Mouse (Mus musculus): ENCODE measurements around the gene Col15a1. TPM values are rescaled to one million over a fixed set of nuclear protein-coding genes. Genes with fewer than 3 reads are reported as not detected.

Gene Col15a1
- polyA plus RNA-seq, 1 experiment from 2014 or later = 5.9 TPM

GRCm38 (mm10) chr4:47330378-47331052 is 122.6 kb downstream of the Col15a1 start:
- H3K9ac ChIP-seq (ENCODE audit: low read depth, low read length) = no peak overlapping the region
- no peaks in the 10 kb centered on the region for H3K36me3 ChIP-seq (ENCODE audit: control insufficient read depth, insufficient read depth, low read length)
- H3K4me3 ChIP-seq (ENCODE audit: low read depth, low read length) = no peak overlapping the region
- 94% methylated on average over 13 of the region's 13 CpGs for WGBS
- H3K4me1 ChIP-seq (replicated peaks; ENCODE audit: control insufficient read depth, insufficient read depth, low read length) = no peaks in the 10 kb centered on the region
- no peaks in the 10 kb centered on the region for H3K27me3 ChIP-seq (ENCODE audit: control insufficient read depth, insufficient read depth, low read length)
- DNase-seq (ENCODE audit: low spot score) = no peak
- H3K27ac ChIP-seq (ENCODE audit: low read depth, low read length) = no peak overlapping the region
- no peaks in the 10 kb centered on the region for H3K9me3 ChIP-seq (ENCODE audit: control insufficient read depth, low read length)
- no peak overlapping the region for H3K4me2 ChIP-seq (replicated peaks; ENCODE audit: low read depth, low read length)
- no peak for ATAC-seq (ENCODE audit: low FRiP score)

- 94% methylated on average over 6 of the region's 6 CpGs for WGBS
- no peak overlapping the region for H3K4me3 ChIP-seq (ENCODE audit: low read depth, low read length)
- no peaks in the 10 kb centered on the region for H3K27me3 ChIP-seq (ENCODE audit: control insufficient read depth, insufficient read depth, low read length)
- no peaks in the 10 kb centered on the region for H3K9me3 ChIP-seq (ENCODE audit: control insufficient read depth, low read length)
- H3K27ac ChIP-seq (ENCODE audit: low read depth, low read length) = no peak overlapping the region
- ATAC-seq (ENCODE audit: low FRiP score) (no peak), DNase-seq (ENCODE audit: low spot score) (no peak)
- H3K4me2 ChIP-seq (replicated peaks; ENCODE audit: low read depth, low read length) = no peak overlapping the region
- H3K36me3 ChIP-seq (ENCODE audit: control insufficient read depth, insufficient read depth, low read length) = no peaks in the 10 kb centered on the region
- H3K4me1 ChIP-seq (replicated peaks; ENCODE audit: control insufficient read depth, insufficient read depth, low read length) = no peaks in the 10 kb centered on the region
- H3K9ac ChIP-seq (ENCODE audit: low read depth, low read length) = no peak overlapping the region
Observed at GRCm38 (mm10) chr4:47332812-47333343, 124.9 kb downstream of the Col15a1 start.

GRCm38 (mm10) chr4:47333541-47333940 is 125.6 kb downstream of the Col15a1 start:
- DNase-seq (ENCODE audit: low spot score) = no peak
- WGBS = 94% methylated on average over 3 of the region's 3 CpGs
- H3K4me2 ChIP-seq (replicated peaks; ENCODE audit: low read depth, low read length) = no peak overlapping the region

GRCm38 (mm10) chr4:47336941-47337600 is 129.1 kb downstream of the Col15a1 start:
- Histone ChIP-seq H3K27ac (ENCODE audit: low read depth, low read length) (no peak overlapping the region), H3K9ac (ENCODE audit: low read depth, low read length) (no peak overlapping the region), H3K36me3 (ENCODE audit: control insufficient read depth, insufficient read depth, low read length) (no peaks in the 10 kb centered on the region), H3K4me1 (replicated peaks; ENCODE audit: control insufficient read depth, insufficient read depth, low read length) (no peaks in the 10 kb centered on the region), H3K27me3 (ENCODE audit: control insufficient read depth, insufficient read depth, low read length) (no peaks in the 10 kb centered on the region), H3K4me3 (ENCODE audit: low read depth, low read length) (no peak overlapping the region), H3K9me3 (ENCODE audit: control insufficient read depth, low read length) (no peaks in the 10 kb centered on the region), H3K4me2 (replicated peaks; ENCODE audit: low read depth, low read length) (no peak overlapping the region)
- DNase-seq (ENCODE audit: low spot score) (no peak), ATAC-seq (ENCODE audit: low FRiP score) (no peak)
- WGBS = 75% methylated on average over 3 of the region's 3 CpGs

More at GRCm38 (mm10) chr4:47333541-47333940, 125.6 kb downstream of the Col15a1 start:
- Histone ChIP-seq H3K9me3 (ENCODE audit: control insufficient read depth, low read length) (no peaks in the 10 kb centered on the region), H3K4me3 (ENCODE audit: low read depth, low read length) (no peak overlapping the region), H3K36me3 (ENCODE audit: control insufficient read depth, insufficient read depth, low read length) (no peaks in the 10 kb centered on the region), H3K9ac (ENCODE audit: low read depth, low read length) (no peak overlapping the region), H3K4me1 (replicated peaks; ENCODE audit: control insufficient read depth, insufficient read depth, low read length) (no peaks in the 10 kb centered on the region), H3K27ac (ENCODE audit: low read depth, low read length) (no peak overlapping the region), H3K27me3 (ENCODE audit: control insufficient read depth, insufficient read depth, low read length) (no peaks in the 10 kb centered on the region)
- no peak for ATAC-seq (ENCODE audit: low FRiP score)

- Histone ChIP-seq H3K36me3 (ENCODE audit: control insufficient read depth, insufficient read depth, low read length) (no peaks in the 10 kb centered on the region), H3K27me3 (ENCODE audit: control insufficient read depth, insufficient read depth, low read length) (no peaks in the 10 kb centered on the region), H3K9me3 (ENCODE audit: control insufficient read depth, low read length) (no peaks in the 10 kb centered on the region), H3K4me1 (replicated peaks; ENCODE audit: control insufficient read depth, insufficient read depth, low read length) (no peaks in the 10 kb centered on the region), H3K4me2 (replicated peaks; ENCODE audit: low read depth, low read length) (no peak overlapping the region), H3K9ac (ENCODE audit: low read depth, low read length) (no peak overlapping the region), H3K4me3 (ENCODE audit: low read depth, low read length) (no peak overlapping the region), H3K27ac (ENCODE audit: low read depth, low read length) (no peak overlapping the region)
- DNase-seq (ENCODE audit: low spot score) (no peak), ATAC-seq (ENCODE audit: low FRiP score) (no peak)
- 38% methylated on average over 8 of the region's 8 CpGs for WGBS
Observed at GRCm38 (mm10) chr4:47342632-47343031, 134.7 kb downstream of the Col15a1 start.

- H3K36me3 ChIP-seq (ENCODE audit: control insufficient read depth, insufficient read depth, low read length) = no peaks in the 10 kb centered on the region
Observed at GRCm38 (mm10) chr4:47347022-47347421, 139.1 kb downstream of the Col15a1 start.

GRCm38 (mm10) chr4:47349759-47350158 is 141.8 kb downstream of the Col15a1 start:
- Histone ChIP-seq H3K9ac (ENCODE audit: low read depth, low read length) (no peak overlapping the region), H3K4me1 (replicated peaks; ENCODE audit: control insufficient read depth, insufficient read depth, low read length) (no peaks in the 10 kb centered on the region), H3K9me3 (ENCODE audit: control insufficient read depth, low read length) (no peaks in the 10 kb centered on the region), H3K4me3 (ENCODE audit: low read depth, low read length) (no peak overlapping the region), H3K27ac (ENCODE audit: low read depth, low read length) (no peak overlapping the region), H3K27me3 (ENCODE audit: control insufficient read depth, insufficient read depth, low read length) (no peaks in the 10 kb centered on the region), H3K36me3 (ENCODE audit: control insufficient read depth, insufficient read depth, low read length) (no peaks in the 10 kb centered on the region), H3K4me2 (replicated peaks; ENCODE audit: low read depth, low read length) (no peak overlapping the region)
- WGBS = 29% methylated on average over 6 of the region's 6 CpGs
- DNase-seq (ENCODE audit: low spot score) (peak; percentile 57), ATAC-seq (ENCODE audit: low FRiP score) (no peak)

More at GRCm38 (mm10) chr4:47347022-47347421, 139.1 kb downstream of the Col15a1 start:
- Histone ChIP-seq H3K27me3 (ENCODE audit: control insufficient read depth, insufficient read depth, low read length) (no peaks in the 10 kb centered on the region), H3K4me1 (replicated peaks; ENCODE audit: control insufficient read depth, insufficient read depth, low read length) (no peaks in the 10 kb centered on the region), H3K9me3 (ENCODE audit: control insufficient read depth, low read length) (no peaks in the 10 kb centered on the region), H3K4me2 (replicated peaks; ENCODE audit: low read depth, low read length) (no peak overlapping the region), H3K4me3 (ENCODE audit: low read depth, low read length) (no peak overlapping the region), H3K27ac (ENCODE audit: low read depth, low read length) (no peak overlapping the region), H3K9ac (ENCODE audit: low read depth, low read length) (no peak overlapping the region)
- WGBS = 68% methylated on average over 4 of the region's 4 CpGs
- ATAC-seq (ENCODE audit: low FRiP score) (no peak), DNase-seq (ENCODE audit: low spot score) (no peak)

- Histone ChIP-seq H3K4me2 (replicated peaks; ENCODE audit: low read depth, low read length) (peak overlapping the region; percentile 92), H3K27me3 (ENCODE audit: control insufficient read depth, insufficient read depth, low read length) (no peaks in the 10 kb centered on the region), H3K27ac (ENCODE audit: low read depth, low read length) (no peak overlapping the region), H3K36me3 (ENCODE audit: control insufficient read depth, insufficient read depth, low read length) (no peaks in the 10 kb centered on the region), H3K9ac (ENCODE audit: low read depth, low read length) (no peak overlapping the region), H3K9me3 (ENCODE audit: control insufficient read depth, low read length) (no peaks in the 10 kb centered on the region), H3K4me1 (replicated peaks; ENCODE audit: control insufficient read depth, insufficient read depth, low read length) (no peaks in the 10 kb centered on the region; the same call in 1 of the 2 replicates), H3K4me3 (ENCODE audit: low read depth, low read length) (no peak overlapping the region)
- 21% methylated on average over 9 of the region's 9 CpGs for WGBS
- ATAC-seq (ENCODE audit: low FRiP score) (no peak), DNase-seq (ENCODE audit: low spot score) (peak; percentile 66)
Observed at GRCm38 (mm10) chr4:47351386-47352049, 143.6 kb downstream of the Col15a1 start.
